Mouse (Mus musculus) forebrain, embryonic 13.5 days (tissue): ENCODE data around the gene Nipsnap2. TPM values are rescaled to one million over a fixed set of nuclear protein-coding genes. Genes with fewer than 3 reads are reported as not detected.
"Not testable (repeated sequence)": the region's sequence is repeated elsewhere in the genome, so short reads cannot be mapped to it uniquely, and the experiment has no call there.

Experiments used
- ATAC-seq: fragments of 200-750 bp; cut with Nextera tagmentation; 2 replicates; pipeline ENCODE4 v1.8.0; 2017
- H3K27ac ChIP-seq: fragments of 300-500 bp; sonication (generic); 2 replicates; pipeline ENCODE4 v1.5.1; 2015; ENCODE audit warnings: inconsistent platforms, mild to moderate bottlenecking, moderate library complexity
- H3K27me3 ChIP-seq: fragments of 300-500 bp; sonication (generic); 2 replicates; pipeline ENCODE4 v1.6.1; 2015; ENCODE audit warnings: mild to moderate bottlenecking, inconsistent platforms
- H3K36me3 ChIP-seq: fragments of 300-500 bp; sonication (generic); 2 replicates; pipeline ENCODE4 v1.6.1; 2015; ENCODE audit warnings: mild to moderate bottlenecking, inconsistent platforms; ENCODE audit not compliant: poor library complexity, severe bottlenecking
- H3K4me1 ChIP-seq: fragments of 300-500 bp; sonication (generic); 2 replicates; pipeline ENCODE4 v1.6.1; 2015; ENCODE audit warnings: inconsistent platforms
- H3K4me2 ChIP-seq: fragments of 300-500 bp; sonication (generic); 2 replicates; pipeline ENCODE4 v1.6.1; 2015; ENCODE audit warnings: inconsistent platforms, mild to moderate bottlenecking, moderate library complexity
- H3K4me3 ChIP-seq: fragments of 300-500 bp; sonication (generic); 2 replicates; pipeline ENCODE4 v1.5.1; 2015; ENCODE audit warnings: mild to moderate bottlenecking, inconsistent platforms
- H3K9ac ChIP-seq: fragments of 300-500 bp; sonication (generic); 2 replicates; pipeline ENCODE4 v1.6.1; 2015; ENCODE audit warnings: mild to moderate bottlenecking, inconsistent platforms
- H3K9me3 ChIP-seq: fragments of 300-500 bp; sonication (generic); replicated peaks from 2 replicates; pipeline ENCODE4 v1.6.1; 2016; ENCODE audit warnings: inconsistent platforms
- WGBS: fragments of 180-500 bp; shearing (Covaris S2); methylation state at CpG from one replicate; pipeline ENCODE4 v1.1.7; 2015; 5-methylcytosine and 5-hydroxymethylcytosine counted together
- polyA plus RNA-seq: library from polyadenylated mRNA; unstranded; fragments of >200 nt; fragmentation: Nextera tagmentation; extraction: Ambion mirVana; gene quantifications from 2 replicates; pipeline ENCODE4 v1.2.1, GENCODE M21; 2015

Nipsnap2 gene
- polyA plus RNA-seq, 1 experiment from 2014 or later = 88.7 TPM

DNA sequence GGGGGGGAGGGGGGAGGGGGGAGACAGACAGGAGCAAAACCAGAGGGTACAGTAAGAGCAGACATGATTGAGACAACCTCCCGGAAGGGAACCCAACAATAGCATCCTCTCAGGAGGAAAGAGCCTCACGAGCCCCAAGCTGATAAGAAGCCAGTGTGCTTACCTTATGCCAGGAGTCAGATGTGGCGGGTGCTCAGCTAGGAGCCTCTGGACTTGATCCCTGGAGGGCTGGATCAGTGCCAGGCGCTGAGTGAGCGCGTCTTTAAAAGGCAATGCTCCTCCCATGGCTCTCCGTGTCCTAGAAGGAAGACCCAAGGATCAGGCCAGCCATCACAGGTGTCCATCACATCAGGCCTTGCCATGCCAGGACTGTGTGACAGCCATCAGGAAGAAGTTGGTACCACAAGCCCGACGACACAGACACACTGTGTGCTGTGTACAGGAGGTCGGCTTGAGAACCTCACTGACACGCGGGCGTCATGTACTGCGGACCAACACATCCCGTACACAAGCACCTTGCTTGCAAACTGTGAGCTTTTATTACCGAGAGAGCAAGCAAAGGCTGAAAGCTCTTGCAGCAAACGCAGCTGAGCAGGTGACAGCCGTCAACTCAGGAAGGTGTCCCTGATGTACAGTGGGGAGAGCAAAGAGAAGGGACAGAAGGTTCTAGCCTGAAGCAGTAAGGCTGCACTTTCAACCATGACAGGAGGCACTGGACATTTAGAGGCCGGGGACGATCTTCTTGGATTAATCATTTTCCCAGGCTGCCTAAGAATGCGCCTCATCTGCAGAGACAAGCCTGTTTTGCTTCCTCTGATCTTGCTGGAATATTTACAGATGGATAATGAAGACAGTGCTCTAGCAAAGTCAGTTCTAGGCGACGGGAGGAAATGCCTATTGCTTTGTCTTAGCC lies 45.8 kb downstream of the Nipsnap2 start:
- Histone ChIP-seq H3K4me3 (no peak overlapping the region), H3K9me3 (no peaks in the 10 kb centered on the region), H3K9ac (no peak overlapping the region), H3K36me3 (peaks cover 24% of the 10 kb centered on the region; the same call in 1 of the 2 replicates), H3K27me3 (no peaks in the 10 kb centered on the region), H3K4me1 (no peaks in the 10 kb centered on the region), H3K27ac (no peak overlapping the region), H3K4me2 (no peak overlapping the region)
- WGBS = 90% methylated on average over 23 of the region's 23 CpGs
- no peak for ATAC-seq

DNA sequence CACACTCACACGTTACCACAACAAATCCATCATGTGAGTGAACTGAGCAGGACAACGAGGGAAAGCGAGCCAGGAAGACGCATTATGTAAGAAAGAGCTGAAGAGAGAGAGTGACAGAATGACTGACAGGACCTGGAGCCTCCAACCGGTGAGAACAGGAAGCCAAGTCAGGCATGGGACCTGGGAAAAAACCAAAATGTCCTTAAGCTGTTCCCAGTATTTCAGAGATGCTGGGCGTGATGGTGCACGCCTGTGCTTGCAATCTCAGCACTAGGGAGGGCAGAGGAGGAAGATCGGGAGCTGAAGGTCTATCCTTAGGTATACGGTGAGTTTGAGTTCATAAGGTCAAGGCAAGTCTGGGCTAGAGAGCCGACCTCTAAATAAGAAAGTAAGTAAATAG lies 47.6 kb downstream of the Nipsnap2 start:
- no peaks in the 10 kb centered on the region for H3K4me1 ChIP-seq
- no peaks in the 10 kb centered on the region for H3K27me3 ChIP-seq
- peaks cover 18% of the 10 kb centered on the region; the same call in 1 of the 2 replicates for H3K36me3 ChIP-seq
- H3K9me3 ChIP-seq = no peaks in the 10 kb centered on the region
- H3K4me3 ChIP-seq = no peak overlapping the region
- WGBS = 89% methylated on average over 10 of the region's 10 CpGs
- no peak for ATAC-seq
- no peak overlapping the region for H3K4me2 ChIP-seq
- H3K27ac ChIP-seq = no peak overlapping the region
- no peak overlapping the region for H3K9ac ChIP-seq

DNA sequence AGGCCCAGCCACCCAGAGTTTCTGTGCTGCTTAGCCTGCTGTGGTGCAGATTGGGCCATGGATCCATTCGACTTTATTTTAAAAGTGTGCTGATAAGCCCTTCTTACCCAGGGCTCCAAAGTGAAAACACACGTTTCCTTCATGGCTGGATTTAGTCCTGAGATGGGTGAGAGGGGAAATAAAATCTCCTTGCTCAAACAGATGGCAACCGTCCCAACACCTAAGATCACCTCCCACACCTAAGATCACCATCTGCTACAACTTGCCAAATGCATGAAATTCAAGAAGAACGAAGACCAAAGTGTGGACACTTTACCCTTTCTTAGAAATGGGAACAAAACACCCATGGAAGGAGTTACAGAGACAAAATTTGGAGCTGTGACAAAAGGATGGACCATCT lies 48.5 kb downstream of the Nipsnap2 start:
- not testable (repeated sequence) for H3K9ac ChIP-seq, ATAC-seq, H3K4me3 ChIP-seq, H3K4me2 ChIP-seq, H3K27ac ChIP-seq, H3K4me1 ChIP-seq, H3K27me3 ChIP-seq, H3K9me3 ChIP-seq
- peaks cover 11% of the 10 kb centered on the region; the same call in 1 of the 2 replicates for H3K36me3 ChIP-seq
- 89% methylated on average over 4 of the region's 4 CpGs for WGBS

DNA sequence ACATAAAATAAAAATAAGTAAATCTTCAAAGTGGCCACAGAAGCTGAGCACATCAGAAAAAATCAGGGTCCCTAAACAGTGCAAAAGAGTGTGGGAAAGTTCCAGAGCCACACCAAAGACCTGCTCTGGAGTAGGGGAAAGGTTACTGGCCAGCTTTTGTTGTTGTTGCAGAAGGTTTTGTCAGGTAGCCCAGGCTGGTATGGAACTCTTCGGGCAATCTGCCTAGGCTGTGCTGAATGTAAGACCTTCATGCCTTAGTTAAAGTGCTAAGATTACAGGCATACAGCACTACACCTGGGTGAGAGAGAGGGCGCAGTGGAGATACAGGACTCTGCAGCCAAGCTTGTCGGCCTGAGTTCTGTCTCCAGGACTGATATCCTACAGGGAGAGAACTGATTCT lies 49.8 kb downstream of the Nipsnap2 start:
- H3K9me3 ChIP-seq = no peaks in the 10 kb centered on the region
- H3K27me3 ChIP-seq = no peaks in the 10 kb centered on the region
- no peak for ATAC-seq
- H3K9ac ChIP-seq = no peak overlapping the region
- no peak overlapping the region for H3K4me3 ChIP-seq
- no peak overlapping the region for H3K4me2 ChIP-seq
- H3K36me3 ChIP-seq = peaks cover 10% of the 10 kb centered on the region; the same call in 1 of the 2 replicates
- 95% methylated on average over 3 of the region's 3 CpGs for WGBS
- no peak overlapping the region for H3K27ac ChIP-seq
- peaks cover 11% of the 10 kb centered on the region for H3K4me1 ChIP-seq

DNA sequence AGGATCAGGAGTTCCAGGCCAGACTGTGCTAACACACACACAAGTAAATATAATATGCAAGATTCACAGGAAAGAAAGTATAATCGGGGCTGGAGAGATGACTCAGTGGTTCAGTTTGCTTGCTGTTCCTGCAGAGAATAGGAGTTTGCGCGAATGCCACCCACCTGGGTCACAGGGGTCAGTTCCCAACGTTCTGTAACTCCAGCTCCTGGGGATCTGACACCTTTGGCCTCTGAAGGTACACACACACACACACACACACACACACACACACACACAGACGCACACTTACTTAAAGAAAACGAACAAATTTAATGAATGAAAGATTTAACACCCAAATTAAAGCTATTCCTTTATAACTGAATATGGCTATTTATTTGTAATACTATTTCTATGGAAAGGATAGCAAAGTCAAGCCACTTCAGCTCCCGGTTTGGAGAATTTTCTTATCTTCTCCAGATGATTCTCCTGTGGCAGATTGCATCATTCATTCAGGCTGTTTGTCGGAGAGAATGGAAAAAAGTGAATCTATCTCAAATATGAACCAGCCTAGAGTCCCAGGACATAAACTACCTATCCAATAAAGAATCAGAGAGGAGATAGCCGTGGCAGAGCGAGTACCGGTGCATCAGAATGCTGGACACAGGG lies 53.6 kb downstream of the Nipsnap2 start:
- H3K27me3 ChIP-seq = no peaks in the 10 kb centered on the region
- peak overlapping the region; percentile 54 for H3K4me3 ChIP-seq
- WGBS = 40% methylated on average over 11 of the region's 11 CpGs
- H3K27ac ChIP-seq = no peak overlapping the region
- H3K9me3 ChIP-seq = no peaks in the 10 kb centered on the region
- H3K9ac ChIP-seq = peak overlapping the region; percentile 73
- H3K4me2 ChIP-seq = peak overlapping the region; percentile 83
- peaks cover 11% of the 10 kb centered on the region for H3K4me1 ChIP-seq
- H3K36me3 ChIP-seq = no peaks in the 10 kb centered on the region
- no peak for ATAC-seq

DNA sequence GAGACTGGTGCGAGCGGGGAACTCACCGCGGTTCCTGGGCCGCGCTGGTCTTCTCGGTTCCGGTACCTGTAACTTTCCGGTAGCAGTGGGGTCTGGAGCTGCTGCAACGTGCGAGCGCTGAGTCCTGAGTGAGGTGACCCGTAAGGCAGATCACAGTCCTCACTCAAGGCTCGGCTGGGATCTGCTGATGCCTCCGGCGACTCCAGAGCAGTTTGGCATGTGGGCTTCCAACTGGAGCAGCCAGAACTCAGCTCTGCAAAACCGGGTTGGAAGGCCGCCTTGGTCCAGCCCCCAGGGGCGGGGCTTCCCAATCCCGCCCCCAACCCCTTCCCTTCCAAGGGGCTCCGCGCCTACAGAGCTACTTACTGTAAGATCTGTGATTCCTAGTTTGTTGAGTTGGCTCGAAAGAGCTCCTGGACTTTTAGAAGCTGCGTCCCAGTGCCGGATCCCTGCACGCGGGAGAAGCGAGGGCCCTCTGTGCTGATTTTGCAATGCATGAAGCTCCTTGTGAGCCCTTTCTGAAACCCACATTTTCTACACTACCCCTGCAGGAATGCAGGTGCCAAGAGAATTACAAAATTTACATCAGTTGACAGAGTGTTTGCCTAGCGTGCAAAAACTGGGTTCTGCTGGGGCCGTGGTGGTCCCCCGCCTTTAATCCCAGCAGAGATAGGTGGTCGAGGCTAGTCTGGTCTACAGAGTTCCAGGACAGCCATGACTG lies 54.3 kb downstream of the Nipsnap2 start:
- H3K4me1 ChIP-seq = peaks cover 11% of the 10 kb centered on the region
- H3K4me2 ChIP-seq = peak overlapping the region; percentile 83
- WGBS = 1% methylated on average over 32 of the region's 32 CpGs
- no peaks in the 10 kb centered on the region for H3K36me3 ChIP-seq
- H3K4me3 ChIP-seq = peak overlapping the region; percentile 54
- no peaks in the 10 kb centered on the region for H3K27me3 ChIP-seq
- peak overlapping the region; percentile 73 for H3K9ac ChIP-seq
- ATAC-seq = peak; percentile 92
- H3K27ac ChIP-seq = no peak overlapping the region; the same call in 1 of the 2 replicates
- H3K9me3 ChIP-seq = no peaks in the 10 kb centered on the region

DNA sequence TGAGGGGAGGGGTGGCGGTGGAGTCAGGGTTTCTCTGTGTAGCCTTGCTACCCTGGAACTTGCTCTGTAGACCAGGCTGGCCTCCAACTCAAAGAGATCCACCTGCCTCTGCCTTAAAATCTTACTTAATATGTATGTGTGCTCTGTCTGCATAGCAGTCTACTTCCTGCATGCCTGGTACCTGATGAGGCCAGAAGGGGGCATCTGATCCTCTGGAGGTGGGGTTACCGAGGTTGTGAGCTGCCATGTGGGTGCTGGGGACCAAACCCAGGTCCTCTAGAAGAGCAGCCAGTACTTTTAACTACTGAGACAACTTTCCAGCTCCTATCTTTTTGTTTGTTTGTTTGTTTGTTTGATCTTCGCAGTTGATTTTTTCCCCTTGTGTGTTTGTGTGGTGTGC lies 55.3 kb downstream of the Nipsnap2 start:
- Histone ChIP-seq H3K36me3 (no peaks in the 10 kb centered on the region), H3K4me1 (peaks cover 11% of the 10 kb centered on the region), H3K27me3 (no peaks in the 10 kb centered on the region), H3K9ac (no peak overlapping the region), H3K4me2 (no peak overlapping the region), H3K4me3 (no peak overlapping the region), H3K9me3 (no peaks in the 10 kb centered on the region), H3K27ac (no peak overlapping the region)
- no peak for ATAC-seq
- WGBS = 91% methylated on average over 3 of the region's 3 CpGs

DNA sequence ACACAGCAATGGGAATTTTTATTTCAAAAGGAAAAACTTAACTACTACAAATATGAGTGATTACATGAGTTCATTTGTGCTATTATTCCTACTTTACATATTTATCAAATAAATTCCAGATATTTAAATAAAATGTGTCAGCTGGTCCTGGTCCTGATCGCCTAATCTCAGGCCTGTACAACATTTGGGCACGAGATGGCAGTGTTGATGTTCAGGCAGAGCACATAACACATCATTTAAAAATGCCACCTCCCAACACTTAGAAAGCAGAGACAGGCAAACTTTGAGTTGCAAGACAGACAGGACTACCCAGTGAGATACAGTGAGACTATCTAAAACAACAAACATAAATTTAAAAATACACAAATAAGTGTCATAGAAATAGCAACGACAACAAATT lies 57.3 kb downstream of the Nipsnap2 start:
- no peak overlapping the region for H3K27ac ChIP-seq
- no peak overlapping the region for H3K9ac ChIP-seq
- WGBS = 47% methylated on average over 3 of the region's 3 CpGs
- H3K4me1 ChIP-seq = peaks cover 18% of the 10 kb centered on the region
- H3K9me3 ChIP-seq = no peaks in the 10 kb centered on the region
- ATAC-seq = no peak
- no peaks in the 10 kb centered on the region for H3K36me3 ChIP-seq
- H3K4me2 ChIP-seq = no peak overlapping the region
- no peak overlapping the region for H3K4me3 ChIP-seq
- H3K27me3 ChIP-seq = no peaks in the 10 kb centered on the region

DNA sequence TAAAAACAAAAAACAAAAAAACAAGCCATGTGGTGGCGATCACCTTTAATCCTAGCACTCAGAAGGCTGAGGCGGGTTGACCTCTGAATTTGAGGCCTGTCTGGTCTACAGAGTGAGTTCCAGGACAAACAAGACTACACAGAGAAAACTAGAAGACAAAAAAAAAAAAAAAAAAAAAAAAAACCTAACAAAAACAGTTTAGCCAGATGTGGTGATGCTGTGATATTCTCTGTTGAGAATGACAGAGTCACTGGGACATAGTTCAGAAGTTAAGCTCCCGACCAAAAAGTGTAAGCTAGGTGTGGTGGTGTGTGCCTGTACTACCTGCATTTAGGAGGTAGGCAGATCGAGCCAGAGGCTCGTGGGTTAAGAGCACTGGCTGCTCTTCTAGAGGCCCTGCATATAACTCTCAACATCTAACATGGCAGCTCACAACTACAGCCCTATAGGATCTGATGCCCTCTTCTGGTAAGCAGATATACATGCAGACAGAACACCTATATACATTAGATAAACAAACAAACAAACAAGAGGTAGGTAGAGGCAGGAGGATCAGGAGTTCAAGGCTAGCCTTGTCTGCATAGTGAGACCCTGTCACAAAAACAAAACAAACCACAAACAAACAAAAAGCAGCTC lies 60.5 kb downstream of the Nipsnap2 start:
- Histone ChIP-seq H3K27me3 (no peaks in the 10 kb centered on the region), H3K27ac (no peak overlapping the region), H3K9ac (no peak overlapping the region), H3K4me2 (peak overlapping the region; percentile 82; the same call in 1 of the 2 replicates), H3K9me3 (no peaks in the 10 kb centered on the region), H3K4me1 (peaks cover 28% of the 10 kb centered on the region), H3K36me3 (peaks cover 17% of the 10 kb centered on the region), H3K4me3 (no peak overlapping the region)
- 89% methylated on average over 5 of the region's 5 CpGs for WGBS
- no peak for ATAC-seq

DNA sequence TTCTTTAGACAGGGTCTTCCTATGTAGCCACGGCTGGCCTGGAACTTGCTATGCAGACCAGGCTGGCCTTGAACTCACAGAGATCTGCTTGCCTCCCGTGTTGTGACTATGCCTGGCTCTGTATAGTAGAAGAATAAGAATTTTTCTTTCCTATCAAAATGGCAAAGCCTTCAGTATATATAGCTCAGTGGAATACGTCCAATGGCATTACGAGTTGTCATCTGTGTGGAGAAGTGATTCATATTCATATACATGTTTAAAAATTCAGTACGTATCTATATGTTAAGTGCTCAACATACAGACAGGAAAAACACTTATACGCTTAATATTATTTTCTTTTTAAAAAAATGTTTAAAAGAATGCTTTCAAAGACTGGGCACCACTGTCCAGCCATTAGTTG lies 61.3 kb downstream of the Nipsnap2 start:
- Histone ChIP-seq H3K27me3 (no peaks in the 10 kb centered on the region), H3K9ac (peak overlapping the region; percentile 82), H3K4me2 (peak overlapping the region; percentile 82), H3K27ac (peak overlapping the region; percentile 99), H3K4me3 (peak overlapping the region; percentile 89), H3K4me1 (peaks cover 28% of the 10 kb centered on the region), H3K9me3 (no peaks in the 10 kb centered on the region), H3K36me3 (peaks cover 23% of the 10 kb centered on the region)
- no peak for ATAC-seq
- WGBS = 81% methylated on average over 6 of the region's 6 CpGs

DNA sequence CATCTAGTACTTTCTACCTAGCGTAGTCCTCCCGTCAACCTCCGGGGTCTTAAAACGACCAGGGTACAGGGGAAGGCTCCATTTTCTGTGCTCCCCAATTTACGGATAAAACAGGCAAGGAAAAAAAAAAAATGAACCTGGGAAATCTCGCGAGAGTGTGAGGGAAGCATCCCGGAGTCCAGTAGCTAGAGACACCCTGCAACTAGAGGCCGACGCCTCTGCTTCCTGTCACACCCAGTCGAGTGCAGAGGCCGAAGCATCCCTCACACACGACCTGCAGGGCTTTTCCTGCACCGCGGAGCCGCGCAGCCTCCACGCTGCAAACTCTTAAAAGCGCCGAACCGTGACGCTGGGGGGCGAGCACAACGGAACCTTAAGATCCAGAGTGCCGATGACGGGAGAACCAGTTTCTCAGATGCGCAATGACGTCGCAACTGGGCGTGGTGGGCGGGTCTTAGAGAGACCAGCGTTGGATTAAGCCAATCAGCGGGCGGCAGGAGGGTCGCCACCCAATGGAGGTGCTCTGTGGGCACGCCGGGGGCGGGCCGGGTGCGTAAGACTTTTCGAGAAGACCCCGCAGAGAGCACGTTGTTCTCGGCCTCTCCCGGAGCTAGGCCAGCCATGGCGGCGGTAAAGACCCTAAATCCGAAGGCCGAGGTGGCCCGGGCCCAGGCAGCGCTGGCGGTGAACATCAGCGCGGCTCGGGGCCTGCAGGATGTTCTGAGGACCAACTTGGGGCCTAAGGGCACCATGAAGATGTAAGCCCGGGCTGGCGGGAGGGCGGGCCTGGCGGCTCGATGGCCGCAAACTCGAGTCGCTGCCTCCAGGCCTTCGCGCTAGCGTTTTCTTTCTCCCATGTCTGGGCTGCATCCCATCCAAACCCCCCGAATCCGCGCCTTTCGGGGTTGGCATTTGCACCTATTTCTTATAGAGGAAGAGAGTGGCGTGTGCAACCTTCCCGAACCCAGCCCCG lies 62.2 kb downstream of the Nipsnap2 start, which contains the start of gene Psph:
Psph (minus strand) TSS at position 632 of the 973 bp plus-strand sequence.
- Histone ChIP-seq H3K9me3 (no peaks in the 10 kb centered on the region), H3K27me3 (no peaks in the 10 kb centered on the region), H3K9ac (peak within 1 kb of the TSS; percentile 92), H3K36me3 (peaks cover 32% of the 10 kb centered on the region), H3K4me2 (peak within 1 kb of the TSS; percentile 82), H3K27ac (peak within 1 kb of the TSS; percentile 99), H3K4me3 (peak within 1 kb of the TSS; percentile 89), H3K4me1 (peaks cover 28% of the 10 kb centered on the region)
- peak; percentile 99 for ATAC-seq
- under 1% methylated on average over 73 of the region's 73 CpGs for WGBS
